Mouse (Mus musculus) cortical plate, adult 2 months (tissue): ENCODE measurements around the gene Slc36a1.

ENCODE experiments used
- CTCF ChIP-seq: fragments of 200-500 bp; IDR thresholded peaks from 2 replicates; pipeline ENCODE4 v1.5.1; 2011; ENCODE audit warnings: mild to moderate bottlenecking, control low read depth, low read length; ENCODE audit not compliant: insufficient read depth; ENCODE audit errors: extremely low read depth
- POLR2A ChIP-seq: fragments of 200-500 bp; IDR thresholded peaks from 2 replicates; pipeline ENCODE4 v1.6.1; 2011; ENCODE audit warnings: mild to moderate bottlenecking, low read length, control low read depth; ENCODE audit not compliant: insufficient read depth; ENCODE audit errors: extremely low read depth

- no peak for TF ChIP-seq POLR2A
- TF ChIP-seq CTCF = no peak
Measured at GRCm38 (mm10) chr11:55214978-55215377, 10.8 kb downstream of the Slc36a1 start.
